Mouse (Mus musculus) right cerebral cortex, postnatal 14 days (tissue): ENCODE data around the gene Kif13a.
A peak's percentile ranks its signal among the peaks of the same experiment; 100 is the strongest.

Experiments used
- DNase-seq: peaks from one replicate; pipeline ENCODE4 v3.0.0; 2022

Gene Kif13a

GRCm38 (mm10) chr13:46929719-46930658, at the start of gene Kif13a:
TSS of gene Kif13a (minus strand) at chr13:46929867.
- DNase-seq = peak; percentile 80

GRCm38 (mm10) chr13:46976532-46976931, 46.9 kb upstream of the Kif13a start:
- no peak for DNase-seq

- no peak for DNase-seq
Measured at GRCm38 (mm10) chr13:46975930-46976329, 46.3 kb upstream of the Kif13a start.

GRCm38 (mm10) chr13:46975031-46975551, 45.4 kb upstream of the Kif13a start:
- no peak for DNase-seq

GRCm38 (mm10) chr13:46970286-46970945, 40.7 kb upstream of the Kif13a start:
- no peak for DNase-seq

- DNase-seq = no peak
Measured at GRCm38 (mm10) chr13:46968626-46969025, 39.0 kb upstream of the Kif13a start.

GRCm38 (mm10) chr13:46967308-46967707, 37.6 kb upstream of the Kif13a start:
- no peak for DNase-seq

GRCm38 (mm10) chr13:46960878-46961474, 31.3 kb upstream of the Kif13a start:
- DNase-seq = no peak

GRCm38 (mm10) chr13:46959139-46959538, 29.5 kb upstream of the Kif13a start:
- DNase-seq = no peak

- DNase-seq = no peak
Measured at GRCm38 (mm10) chr13:46951212-46951611, 21.5 kb upstream of the Kif13a start.

- DNase-seq = no peak
Measured at GRCm38 (mm10) chr13:46949741-46950140, 20.1 kb upstream of the Kif13a start.

GRCm38 (mm10) chr13:46948027-46948426, 18.4 kb upstream of the Kif13a start:
- no peak for DNase-seq

- DNase-seq = no peak
Measured at GRCm38 (mm10) chr13:46946041-46946440, 16.4 kb upstream of the Kif13a start.

- no peak for DNase-seq
Measured at GRCm38 (mm10) chr13:46945256-46945655, 15.6 kb upstream of the Kif13a start.

GRCm38 (mm10) chr13:46943294-46943693, 13.6 kb upstream of the Kif13a start:
- DNase-seq = no peak

GRCm38 (mm10) chr13:46934116-46934515, 4.4 kb upstream of the Kif13a start:
- DNase-seq = no peak

- no peak for DNase-seq
Measured at GRCm38 (mm10) chr13:46932846-46933245, 3.2 kb upstream of the Kif13a start.

GRCm38 (mm10) chr13:46932049-46932448, 2.4 kb upstream of the Kif13a start:
- no peak for DNase-seq

GRCm38 (mm10) chr13:46930659-46931046, 986 bp upstream of the Kif13a start:
- DNase-seq = peak; percentile 20

GRCm38 (mm10) chr13:46928961-46929691, 541 bp downstream of the Kif13a start:
- DNase-seq = peak; percentile 40

GRCm38 (mm10) chr13:46928404-46928803, 1.3 kb downstream of the Kif13a start:
- no peak for DNase-seq

GRCm38 (mm10) chr13:46925671-46926070, 4.0 kb downstream of the Kif13a start:
- no peak for DNase-seq

- DNase-seq = no peak
Measured at GRCm38 (mm10) chr13:46921559-46921958, 8.1 kb downstream of the Kif13a start.
